Mouse (Mus musculus) heart, adult 8-10 months (tissue): ENCODE results near the gene Strip2. TPM values are rescaled to one million over a fixed set of nuclear protein-coding genes. Genes with fewer than 3 reads are reported as not detected.

Experiments used
- DNase-seq: peaks from one replicate; pipeline ENCODE4 v3.0.0; 2022; ENCODE audit warnings: low spot score
- total RNA-seq, 4 experiments: library from RNA; stranded (reverse); gene quantifications; 2 replicates each; pipeline ENCODE4 v1.2.4; 2022

Gene Strip2
- 10 to 100 TPM; 51.6 to 63.6 (median 58.9) TPM for total RNA-seq

- DNase-seq = peak; percentile 91
Observed at GRCm38 (mm10) chr6:29916530-29917382, at the start of gene Strip2. TSS of gene Strip2 (plus strand) at chr6:29917012.

GRCm38 (mm10) chr6:29868341-29868895, 48.4 kb upstream of the Strip2 start:
- no peak for DNase-seq

DNA sequence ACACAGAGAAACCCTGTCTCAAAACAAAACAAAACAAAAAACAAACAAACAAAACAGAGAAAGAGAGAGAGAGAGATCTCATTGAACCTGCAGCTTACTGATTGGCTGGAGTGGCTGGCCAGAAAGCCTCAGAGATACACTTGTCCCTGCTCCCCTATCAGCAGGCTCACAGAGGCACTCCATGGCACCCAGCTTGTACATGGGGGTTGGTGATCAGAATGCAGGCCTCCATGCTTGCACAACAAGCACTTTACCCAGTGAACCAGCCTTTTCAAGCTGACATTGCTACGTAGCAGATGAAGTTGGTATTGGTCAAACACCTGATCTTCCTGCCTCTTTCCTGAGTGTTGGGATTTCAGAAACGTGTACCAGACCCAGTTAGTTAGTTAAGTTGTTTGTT, 43.2 kb upstream of the Strip2 start:
- no peak for DNase-seq

DNA sequence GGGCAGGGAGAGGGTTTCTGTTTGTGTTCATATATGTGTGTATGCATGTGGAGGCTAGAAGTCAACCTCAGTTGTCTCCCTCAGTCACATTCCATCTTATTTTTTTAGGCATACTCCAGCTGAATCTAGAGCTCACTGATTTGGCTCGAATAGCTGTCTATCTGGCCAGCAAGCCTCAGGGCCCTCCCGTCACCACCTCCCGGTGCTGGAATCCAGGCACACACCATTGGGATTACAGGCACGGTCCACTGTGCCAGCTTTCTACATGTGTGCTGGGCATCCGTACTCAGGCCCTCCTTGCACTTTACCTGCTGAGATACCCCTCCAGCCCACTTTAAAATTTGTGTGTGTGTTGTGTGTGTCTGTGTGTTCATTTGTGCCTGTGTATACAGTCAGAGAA, 41.2 kb upstream of the Strip2 start:
- no peak for DNase-seq

- DNase-seq = no peak
Observed at GRCm38 (mm10) chr6:29876782-29877181, 40.0 kb upstream of the Strip2 start.

DNA sequence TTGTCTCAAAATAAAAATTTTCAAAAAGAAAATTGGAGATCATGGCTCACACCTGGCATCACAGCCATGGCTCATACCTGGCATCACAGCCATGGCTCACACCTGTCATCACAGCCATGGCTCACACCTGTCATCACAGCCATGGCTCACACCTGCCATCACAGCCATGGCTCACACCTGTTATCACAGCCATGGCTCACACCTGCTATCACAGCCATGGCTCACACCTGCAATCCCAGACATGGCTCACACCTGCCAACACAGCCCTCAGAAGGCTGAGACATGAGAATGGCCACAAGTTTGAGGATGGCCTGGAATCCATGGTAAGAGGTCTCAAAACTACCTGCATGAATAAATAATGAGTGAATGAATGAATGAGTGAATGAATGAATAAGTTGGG, 37.2 kb upstream of the Strip2 start:
- DNase-seq = no peak

DNA sequence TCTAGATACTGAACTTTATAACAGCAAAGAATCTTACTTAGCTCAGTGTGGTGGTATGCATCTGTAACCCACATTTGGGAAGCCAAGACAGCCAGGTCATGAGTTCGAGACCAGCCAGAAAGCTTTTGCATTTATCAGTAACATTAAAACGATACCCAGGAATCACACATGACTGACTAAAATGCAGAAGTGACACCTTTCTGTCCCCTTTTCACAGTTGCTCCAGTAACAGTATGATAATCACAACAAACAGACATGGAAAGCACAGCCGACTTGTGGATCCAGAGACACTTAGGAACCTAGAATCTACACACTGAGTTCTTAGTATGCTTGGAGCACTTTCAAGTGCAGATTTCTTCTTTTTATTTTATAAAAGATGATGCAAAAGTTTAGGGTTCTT, 36.0 kb upstream of the Strip2 start:
- DNase-seq = no peak

DNA sequence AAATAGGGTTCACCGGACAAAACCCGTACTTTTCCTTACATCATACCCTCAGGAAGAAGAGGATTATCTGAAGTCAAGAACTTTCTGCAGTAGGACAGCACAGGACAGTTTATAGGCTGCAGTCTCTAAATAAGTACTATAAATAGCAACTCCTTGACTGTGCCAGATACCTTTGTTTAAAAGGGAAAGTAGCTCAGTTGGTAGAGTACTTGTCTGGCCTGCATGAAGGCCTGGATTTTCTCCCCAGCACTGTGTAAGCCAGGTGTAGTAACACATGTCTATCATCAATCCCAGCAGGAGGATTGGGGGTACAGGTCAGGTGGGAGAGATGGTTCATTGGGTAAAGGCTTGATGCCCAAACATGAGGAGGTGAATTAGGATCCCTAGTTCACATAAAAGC, 34.9 kb upstream of the Strip2 start:
- DNase-seq = peak; percentile 24

GRCm38 (mm10) chr6:29882870-29883269, 33.9 kb upstream of the Strip2 start:
- no peak for DNase-seq

DNA sequence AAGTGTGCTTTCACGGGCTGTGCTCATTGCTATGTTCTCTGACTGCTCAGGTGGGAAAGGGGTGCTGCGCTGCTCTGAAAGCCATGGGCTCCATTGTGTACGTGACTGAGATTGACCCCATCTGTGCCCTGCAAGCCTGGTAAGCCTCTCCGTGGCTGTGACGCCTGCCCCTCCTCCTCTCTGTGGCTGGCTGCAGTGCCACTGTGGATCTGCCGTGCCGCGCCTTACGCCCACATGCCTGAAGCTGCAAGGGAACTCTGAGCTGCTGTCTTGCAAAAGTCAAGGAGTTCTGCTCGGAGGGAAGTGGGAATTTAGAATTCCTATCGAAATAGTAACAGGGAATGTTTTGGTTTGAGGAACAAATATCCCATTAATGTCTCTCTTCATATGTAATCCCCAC, 25.7 kb upstream of the Strip2 start:
- no peak for DNase-seq

- DNase-seq = no peak
Observed at GRCm38 (mm10) chr6:29896976-29897375, 19.8 kb upstream of the Strip2 start.

- no peak for DNase-seq
Observed at GRCm38 (mm10) chr6:29901450-29901849, 15.4 kb upstream of the Strip2 start.

DNA sequence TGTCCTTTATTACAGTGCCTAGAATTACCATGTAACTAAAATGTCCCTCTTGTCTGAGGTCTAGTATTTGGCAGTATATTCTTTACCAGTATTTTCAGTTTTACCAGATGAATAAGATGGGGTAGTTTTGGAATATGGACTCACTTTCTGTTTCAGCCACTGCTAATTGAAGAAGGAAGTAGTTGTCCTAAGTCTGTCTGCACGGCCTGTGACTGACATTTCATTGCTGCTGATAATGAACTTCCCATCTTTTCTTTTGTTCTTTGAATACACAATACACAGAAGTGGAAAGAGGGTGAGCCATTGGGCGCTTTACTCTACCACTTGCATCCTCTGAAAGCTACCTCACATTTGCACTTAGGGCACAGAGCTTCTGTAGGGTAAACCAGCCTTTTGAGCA, 14.6 kb upstream of the Strip2 start:
- no peak for DNase-seq

- DNase-seq = no peak
Observed at GRCm38 (mm10) chr6:29903343-29903914, 13.4 kb upstream of the Strip2 start.

GRCm38 (mm10) chr6:29904281-29904680, 12.5 kb upstream of the Strip2 start:
- peak; percentile 61 for DNase-seq

DNA sequence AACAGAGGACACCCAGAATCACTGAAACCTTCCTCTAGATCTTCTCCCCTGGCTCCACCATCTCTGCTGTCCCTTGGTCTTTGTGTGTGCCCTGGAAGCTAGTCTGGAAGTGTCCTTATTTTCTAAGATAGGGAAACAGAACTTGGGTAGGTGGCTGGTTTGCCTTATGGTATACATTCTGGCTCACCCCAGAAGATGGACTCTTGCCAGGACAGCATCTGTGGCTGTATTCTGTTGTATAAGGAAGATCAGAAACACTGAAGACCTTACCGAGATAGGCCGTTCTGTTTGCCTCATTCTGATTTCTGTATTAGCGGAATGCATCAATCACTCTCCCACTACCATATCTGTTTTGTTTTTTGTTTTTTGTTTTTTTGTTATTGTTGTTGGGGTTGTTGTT, 6.2 kb upstream of the Strip2 start:
- DNase-seq = no peak

- DNase-seq = no peak
Observed at GRCm38 (mm10) chr6:29913673-29914072, 3.1 kb upstream of the Strip2 start.

DNA sequence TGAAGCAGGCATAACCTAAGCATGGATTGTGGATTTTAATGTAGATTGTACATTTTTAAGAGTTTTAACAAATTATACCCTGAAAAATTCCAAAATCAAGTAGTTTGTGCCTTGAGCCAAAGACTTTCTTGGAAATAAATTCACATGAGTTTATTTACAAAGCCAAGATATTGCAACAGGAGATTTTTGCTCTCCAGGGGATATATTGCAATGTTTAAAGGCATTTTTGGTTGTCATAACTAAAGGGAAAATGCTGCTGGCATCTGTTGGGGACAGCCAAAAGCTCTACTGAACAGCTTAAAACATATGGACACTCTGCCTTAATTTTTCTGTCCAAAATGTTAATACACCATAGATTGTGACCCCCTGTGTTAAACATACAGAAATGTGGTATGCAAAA, 2.7 kb upstream of the Strip2 start:
- no peak for DNase-seq

DNA sequence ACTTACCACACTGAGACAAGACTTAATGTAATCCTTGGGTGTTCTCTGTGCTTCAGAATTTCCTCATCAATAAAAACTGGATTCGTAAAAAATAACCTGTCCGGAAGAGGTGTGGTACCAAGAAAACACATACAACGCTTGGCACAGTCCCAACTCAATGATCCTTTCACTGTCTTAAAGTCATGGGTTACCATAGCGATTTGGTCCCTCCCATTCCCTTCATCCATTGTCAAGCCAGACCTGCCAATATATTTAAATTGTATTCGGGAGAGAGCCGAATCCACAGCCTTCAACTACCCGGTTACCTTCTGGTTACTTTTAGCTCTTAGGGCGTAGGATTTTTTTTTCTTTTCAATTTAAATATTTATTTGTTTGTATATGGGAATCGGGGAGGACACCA, 976 bp upstream of the Strip2 start:
- no peak for DNase-seq

- DNase-seq = no peak
Observed at GRCm38 (mm10) chr6:29917383-29917720, 540 bp downstream of the Strip2 start.

GRCm38 (mm10) chr6:29917947-29918346, 1.1 kb downstream of the Strip2 start:
- DNase-seq = no peak

- peak; percentile 64 for DNase-seq
Observed at GRCm38 (mm10) chr6:29923501-29923900, 6.7 kb downstream of the Strip2 start.

- DNase-seq = no peak
Observed at GRCm38 (mm10) chr6:29925594-29926219, 8.9 kb downstream of the Strip2 start.
